Mouse (Mus musculus): ENCODE results near the gene Usp54. TPM values are rescaled to one million over a fixed set of nuclear protein-coding genes. Genes with fewer than 3 reads are reported as not detected.

Usp54 gene
- 1.9 and 2.1 TPM in 2 replicates for polyA plus RNA-seq (2012; rRNA removed)

DNA sequence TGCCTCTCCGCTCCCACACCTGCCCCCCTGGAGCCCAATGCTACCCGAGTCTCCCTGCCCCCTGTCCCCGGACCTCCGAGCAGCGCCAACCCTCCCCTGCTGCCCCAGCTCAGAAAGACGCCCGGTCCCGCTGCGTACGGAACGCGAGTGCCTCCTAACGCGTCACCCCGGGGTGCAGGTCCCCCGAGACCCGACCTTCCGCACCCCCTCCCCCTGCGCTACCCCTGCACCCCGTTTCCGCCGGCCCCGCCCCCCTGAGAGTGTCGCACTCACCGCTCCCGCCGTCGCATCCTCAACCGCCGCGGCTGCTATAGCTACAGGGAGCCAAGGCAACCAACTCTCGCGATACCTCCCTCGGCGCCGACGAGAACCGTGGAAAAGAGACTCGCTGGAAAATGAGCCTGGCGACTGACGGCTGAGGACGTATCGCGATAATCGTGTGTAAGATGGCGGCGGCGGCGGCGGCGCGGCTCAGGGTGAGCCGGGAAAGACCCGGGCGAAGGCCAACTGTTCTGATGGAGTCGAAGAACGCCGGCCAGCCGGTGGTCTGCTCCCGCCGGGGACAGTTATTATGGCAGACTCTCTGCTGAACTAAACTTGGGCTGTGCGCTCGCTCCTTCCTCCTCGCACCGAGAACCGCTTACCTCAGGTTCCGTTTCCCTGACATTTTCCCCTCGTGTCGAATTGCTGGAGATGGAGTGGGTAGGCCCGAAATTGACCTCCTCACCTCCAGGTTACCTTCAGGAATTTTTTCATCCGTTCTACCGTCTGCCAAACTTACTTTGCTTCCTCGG lies at the start of gene Usp54:
TSS of gene Usp54 (minus strand) at position 420 of the 794 bp plus-strand sequence.
- peak; percentile 95 to 98 for DNase-seq (ENCODE audit: low read depth in 1 of 2, low spot score in 2 of 2)
- no peaks in the 10 kb centered on the region for H3K36me3 ChIP-seq (ENCODE audit: control insufficient read depth, insufficient read depth, low read length)
- H3K27ac ChIP-seq (ENCODE audit: insufficient read depth, low read length) = peak within 1 kb of the TSS; percentile 97
- H3K27me3 ChIP-seq (ENCODE audit: control insufficient read depth, insufficient read depth, low read length) = no peaks in the 10 kb centered on the region
- under 1% methylated on average over 73 of the region's 73 CpGs for WGBS
- H3K4me1 ChIP-seq (ENCODE audit: control insufficient read depth, insufficient read depth, insufficient read length) = no peaks in the 10 kb centered on the region
- peak within 1 kb of the TSS; percentile 85 for H3K4me3 ChIP-seq (ENCODE audit: extremely low read depth, insufficient read depth, insufficient read length)
- TF ChIP-seq POLR2A (IDR thresholded peaks at IDR 0.05; ENCODE audit: low read depth, low read length) (peak; percentile 70), CTCF (IDR thresholded peaks at IDR 0.05; ENCODE audit: extremely low read depth, insufficient read depth, insufficient read length, insufficient replicate concordance) (no peak)

DNA sequence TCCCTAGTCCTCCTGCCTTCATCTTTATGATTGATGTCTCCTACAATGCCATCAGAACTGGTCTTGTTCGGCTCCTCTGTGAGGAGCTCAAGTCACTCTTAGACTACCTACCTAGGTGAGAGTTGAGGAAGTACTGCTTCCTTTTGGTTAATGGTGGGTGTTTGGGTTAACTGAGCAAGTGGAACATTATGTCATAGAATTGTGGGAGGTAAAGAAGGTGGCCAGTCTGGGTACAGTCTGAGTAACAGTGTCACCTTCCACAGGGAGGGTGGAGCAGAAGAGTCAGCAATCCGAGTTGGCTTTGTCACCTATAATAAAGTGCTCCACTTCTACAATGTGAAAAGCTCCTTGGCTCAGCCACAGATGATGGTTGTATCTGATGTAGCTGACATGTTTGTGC lies 48.1 kb upstream of the Usp54 start:
- DNase-seq (ENCODE audit: low read depth in 1 of 2, low spot score in 2 of 2) = no peak
- no peak overlapping the region for H3K4me3 ChIP-seq (ENCODE audit: extremely low read depth, insufficient read depth, insufficient read length)
- H3K27me3 ChIP-seq (ENCODE audit: control insufficient read depth, insufficient read depth, low read length) = no peaks in the 10 kb centered on the region
- WGBS = 82% methylated on average over 2 of the region's 2 CpGs
- H3K36me3 ChIP-seq (ENCODE audit: control insufficient read depth, insufficient read depth, low read length) = peaks cover 73% of the 10 kb centered on the region
- TF ChIP-seq POLR2A (IDR thresholded peaks at IDR 0.05; ENCODE audit: low read depth, low read length) (no peak), CTCF (IDR thresholded peaks at IDR 0.05; ENCODE audit: extremely low read depth, insufficient read depth, insufficient read length, insufficient replicate concordance) (no peak)
- H3K27ac ChIP-seq (ENCODE audit: insufficient read depth, low read length) = no peak overlapping the region
- no peaks in the 10 kb centered on the region for H3K4me1 ChIP-seq (ENCODE audit: control insufficient read depth, insufficient read depth, insufficient read length)

DNA sequence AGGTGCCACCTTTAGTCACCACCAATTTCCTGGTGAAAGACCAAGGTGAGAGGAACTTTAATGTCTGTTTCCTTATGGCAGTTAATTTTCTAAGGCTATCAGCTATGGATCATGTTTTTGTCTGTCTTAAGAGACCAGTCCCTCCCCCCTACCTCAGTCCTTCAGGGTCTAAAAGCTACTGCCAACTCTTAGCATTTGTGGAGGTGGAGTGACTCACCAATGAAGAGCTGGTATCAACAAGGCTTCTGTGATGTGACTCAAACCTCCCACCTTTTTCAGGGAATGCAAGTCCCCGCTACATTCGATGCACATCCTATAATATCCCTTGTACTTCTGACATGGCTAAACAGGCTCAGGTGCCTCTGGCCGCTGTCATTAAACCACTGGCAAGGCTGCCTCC lies 45.7 kb upstream of the Usp54 start:
- DNase-seq (ENCODE audit: low read depth in 1 of 2, low spot score in 2 of 2) = no peak
- peaks cover 70% of the 10 kb centered on the region for H3K36me3 ChIP-seq (ENCODE audit: control insufficient read depth, insufficient read depth, low read length)
- no peak overlapping the region for H3K27ac ChIP-seq (ENCODE audit: insufficient read depth, low read length)
- H3K4me3 ChIP-seq (ENCODE audit: extremely low read depth, insufficient read depth, insufficient read length) = no peak overlapping the region
- peaks cover 5% of the 10 kb centered on the region; the same call in 1 of the 2 replicates for H3K4me1 ChIP-seq (ENCODE audit: control insufficient read depth, insufficient read depth, insufficient read length)
- H3K27me3 ChIP-seq (ENCODE audit: control insufficient read depth, insufficient read depth, low read length) = no peaks in the 10 kb centered on the region
- 97% methylated on average over 3 of the region's 3 CpGs for WGBS
- TF ChIP-seq CTCF (IDR thresholded peaks at IDR 0.05; ENCODE audit: extremely low read depth, insufficient read depth, insufficient read length, insufficient replicate concordance) = no peak
- no peak for TF ChIP-seq POLR2A (IDR thresholded peaks at IDR 0.05; ENCODE audit: low read depth, low read length)

DNA sequence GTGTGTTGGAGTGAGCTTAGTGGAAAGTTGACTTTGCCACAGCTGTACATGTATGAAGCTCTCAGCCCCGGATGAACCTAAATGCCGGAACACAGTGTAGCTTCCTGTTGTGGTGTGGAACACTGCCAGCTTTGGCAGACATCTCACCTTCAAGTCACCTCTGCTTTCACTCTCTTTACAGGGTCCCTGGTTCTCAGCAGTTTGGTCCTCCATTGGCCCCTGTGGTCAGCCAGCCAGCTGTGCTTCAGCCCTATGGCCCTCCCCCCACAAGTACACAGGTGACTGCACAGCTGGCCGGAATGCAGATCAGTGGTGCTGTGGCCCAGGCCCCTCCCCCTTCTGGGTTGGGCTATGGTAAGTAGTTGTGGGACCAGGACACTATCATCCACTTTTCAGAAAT lies 41.6 kb upstream of the Usp54 start:
- peaks cover 5% of the 10 kb centered on the region; the same call in 1 of the 2 replicates for H3K4me1 ChIP-seq (ENCODE audit: control insufficient read depth, insufficient read depth, insufficient read length)
- H3K27me3 ChIP-seq (ENCODE audit: control insufficient read depth, insufficient read depth, low read length) = no peaks in the 10 kb centered on the region
- H3K4me3 ChIP-seq (ENCODE audit: extremely low read depth, insufficient read depth, insufficient read length) = peak overlapping the region; percentile 31; the same call in 1 of the 2 replicates
- DNase-seq (ENCODE audit: low read depth in 1 of 2, low spot score in 2 of 2) = peak; percentile 70 to 78
- peaks cover 49% of the 10 kb centered on the region for H3K36me3 ChIP-seq (ENCODE audit: control insufficient read depth, insufficient read depth, low read length)
- TF ChIP-seq POLR2A (IDR thresholded peaks at IDR 0.05; ENCODE audit: low read depth, low read length) = no peak
- no peak for TF ChIP-seq CTCF (IDR thresholded peaks at IDR 0.05; ENCODE audit: extremely low read depth, insufficient read depth, insufficient read length, insufficient replicate concordance)
- WGBS = 11% methylated on average over 3 of the region's 3 CpGs
- peak overlapping the region; percentile 85 for H3K27ac ChIP-seq (ENCODE audit: insufficient read depth, low read length)

DNA sequence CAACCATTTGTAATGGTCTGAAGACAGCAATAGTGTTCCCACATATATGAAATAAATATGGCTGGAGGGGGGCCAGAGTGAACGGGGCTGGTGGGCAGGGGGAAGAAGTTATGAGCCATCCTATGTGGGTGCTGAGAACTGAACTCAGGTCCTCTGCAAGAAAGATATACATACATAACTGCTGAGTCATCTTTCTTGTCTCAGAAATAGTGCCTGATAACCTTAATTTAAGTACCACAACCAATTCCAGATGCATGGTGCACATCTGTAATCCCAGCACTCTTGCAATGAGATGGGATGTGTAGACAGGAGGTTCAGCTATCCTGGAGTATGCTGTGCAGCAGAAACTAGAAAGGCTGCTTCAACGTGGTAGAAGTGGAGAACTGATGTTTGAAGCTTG lies 40.9 kb upstream of the Usp54 start:
- no peak for TF ChIP-seq CTCF (IDR thresholded peaks at IDR 0.05; ENCODE audit: extremely low read depth, insufficient read depth, insufficient read length, insufficient replicate concordance)
- no peak for TF ChIP-seq POLR2A (IDR thresholded peaks at IDR 0.05; ENCODE audit: low read depth, low read length)
- 63% methylated on average over 2 of the region's 2 CpGs for WGBS

DNA sequence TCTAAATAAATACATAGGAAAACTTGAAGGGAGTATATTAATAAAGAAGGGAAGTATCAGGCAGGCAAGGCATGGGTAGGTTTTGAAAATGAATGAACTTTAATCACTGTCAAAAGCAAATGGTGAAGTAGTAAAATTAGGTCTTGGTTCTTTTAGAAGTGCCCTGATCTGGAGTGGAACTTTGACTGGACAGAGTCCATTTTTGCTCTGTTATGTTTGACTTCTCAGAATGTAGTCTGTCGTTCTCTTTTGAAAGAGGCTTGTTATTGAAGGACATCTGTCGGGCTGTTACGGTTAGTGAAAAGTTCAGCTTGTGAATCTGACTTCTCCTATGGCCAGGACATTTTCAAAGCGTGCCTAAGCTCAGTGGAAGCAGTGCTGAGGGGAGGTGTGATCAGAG lies 37.0 kb upstream of the Usp54 start:
- H3K4me3 ChIP-seq (ENCODE audit: extremely low read depth, insufficient read depth, insufficient read length) = no peak overlapping the region
- no peak overlapping the region for H3K27ac ChIP-seq (ENCODE audit: insufficient read depth, low read length)
- DNase-seq (ENCODE audit: low read depth in 1 of 2, low spot score in 2 of 2) = no peak
- H3K27me3 ChIP-seq (ENCODE audit: control insufficient read depth, insufficient read depth, low read length) = no peaks in the 10 kb centered on the region
- TF ChIP-seq POLR2A (IDR thresholded peaks at IDR 0.05; ENCODE audit: low read depth, low read length) (no peak), CTCF (IDR thresholded peaks at IDR 0.05; ENCODE audit: extremely low read depth, insufficient read depth, insufficient read length, insufficient replicate concordance) (no peak)
- 93% methylated on average over 4 of the region's 4 CpGs for WGBS
- H3K4me1 ChIP-seq (ENCODE audit: control insufficient read depth, insufficient read depth, insufficient read length) = peaks cover 5% of the 10 kb centered on the region; the same call in 1 of the 2 replicates
- H3K36me3 ChIP-seq (ENCODE audit: control insufficient read depth, insufficient read depth, low read length) = peaks cover 19% of the 10 kb centered on the region

More for the DNA sequence above, 40.9 kb upstream of the Usp54 start:
- no peaks in the 10 kb centered on the region for H3K27me3 ChIP-seq (ENCODE audit: control insufficient read depth, insufficient read depth, low read length)
- peaks cover 45% of the 10 kb centered on the region for H3K36me3 ChIP-seq (ENCODE audit: control insufficient read depth, insufficient read depth, low read length)
- no peak overlapping the region for H3K4me3 ChIP-seq (ENCODE audit: extremely low read depth, insufficient read depth, insufficient read length)
- DNase-seq (ENCODE audit: low read depth in 1 of 2, low spot score in 2 of 2) = no peak
- H3K4me1 ChIP-seq (ENCODE audit: control insufficient read depth, insufficient read depth, insufficient read length) = peaks cover 5% of the 10 kb centered on the region; the same call in 1 of the 2 replicates
- H3K27ac ChIP-seq (ENCODE audit: insufficient read depth, low read length) = peak overlapping the region; percentile 82

Measured in spleen, adult 2 months (tissue).